Mouse (Mus musculus) megakaryocyte-erythroid progenitor cell, adult 5-6 weeks (primary cell): ENCODE measurements around the gene Lgals12. TPM values are rescaled to one million over a fixed set of nuclear protein-coding genes. Genes with fewer than 3 reads are reported as not detected.
A peak's percentile ranks its signal among the peaks of the same experiment; 100 is the strongest.

Experiments
- ATAC-seq: replicated peaks from 2 replicates; pipeline ENCODE4 v1.8.0; 2016; ENCODE audit warnings: mild to moderate bottlenecking, inconsistent platforms; ENCODE audit not compliant: severe bottlenecking, poor library complexity, low FRiP score, low TSS enrichment
- total RNA-seq, 2 experiments: library from RNA; stranded (forward) in 1 of 2; stranded (reverse) in 1 of 2; fragments of 200-1000, 215-1000 nt in 1 of 2; fragments of >200 nt in 1 of 2; fragmentation: Nextera tagmentation in 1 of 2; gene quantifications; 2 replicates each; pipeline ENCODE4 v1.2.3; 2014 to 2017

Gene Lgals12
- total RNA-seq, 2 experiments from 2014 or later: not detected

- ATAC-seq: peak; percentile 96
These were observed 55.3 kb downstream of the Lgals12 start for GRCm38 (mm10) chr19:7551550-7552300.

GRCm38 (mm10) chr19:7548924-7549323, 58.1 kb downstream of the Lgals12 start:
- ATAC-seq: no peak

Other genes starting within 250 kb of the Lgals12 start
- gene Spindoc, start 224.2 kb downstream of the Lgals12 start, total RNA-seq (2014; fragmentation: Nextera tagmentation): 15.7 and 23.7 TPM in 2 replicates
- gene Spindoc, start 224.2 kb downstream of the Lgals12 start, total RNA-seq (2017): 6.2 and 15.9 TPM in 2 replicates
- 4.6 and 9.4 TPM in 2 replicates for gene 2700081O15Rik, start 189.6 kb downstream of the Lgals12 start, total RNA-seq (2014; fragmentation: Nextera tagmentation)
- gene 2700081O15Rik, start 189.6 kb downstream of the Lgals12 start, total RNA-seq (2017): 3.0 and 7.0 TPM in 2 replicates
- gene Rtn3, start 123.9 kb downstream of the Lgals12 start, total RNA-seq (2014; fragmentation: Nextera tagmentation): 79.7 and 98.2 TPM in 2 replicates
- 54.8 and 58.5 TPM in 2 replicates for gene Rtn3, start 123.9 kb downstream of the Lgals12 start, total RNA-seq (2017)
- gene Atl3, start 113.2 kb downstream of the Lgals12 start, total RNA-seq (2014; fragmentation: Nextera tagmentation): 59.2 and 60.3 TPM in 2 replicates
- 73.8 and 99.0 TPM in 2 replicates for gene Atl3, start 113.2 kb downstream of the Lgals12 start, total RNA-seq (2017)
- 29.6 and 32.5 TPM in 2 replicates for gene Pla2g16, start 49.7 kb downstream of the Lgals12 start, total RNA-seq (2014; fragmentation: Nextera tagmentation)
- 25.6 and 37.9 TPM in 2 replicates for gene Pla2g16, start 49.7 kb downstream of the Lgals12 start, total RNA-seq (2017)
- gene Hrasls5, start 5.3 kb upstream of the Lgals12 start, total RNA-seq (2014; fragmentation: Nextera tagmentation): not detected in 2 replicates
- not detected in 2 replicates for gene Hrasls5, start 5.3 kb upstream of the Lgals12 start, total RNA-seq (2017)
- gene Slc22a19, start 104.1 kb upstream of the Lgals12 start, total RNA-seq (2014; fragmentation: Nextera tagmentation): not detected in 2 replicates
- not detected in 2 replicates for gene Slc22a19, start 104.1 kb upstream of the Lgals12 start, total RNA-seq (2017)
- not detected in 2 replicates for gene Slc22a26, start 195.5 kb upstream of the Lgals12 start, total RNA-seq (2014; fragmentation: Nextera tagmentation)
- not detected in 2 replicates for gene Slc22a26, start 195.5 kb upstream of the Lgals12 start, total RNA-seq (2017)